Comparison of ENCODE assay signal across 8 mouse cellular contexts in the genomic region with DNA sequence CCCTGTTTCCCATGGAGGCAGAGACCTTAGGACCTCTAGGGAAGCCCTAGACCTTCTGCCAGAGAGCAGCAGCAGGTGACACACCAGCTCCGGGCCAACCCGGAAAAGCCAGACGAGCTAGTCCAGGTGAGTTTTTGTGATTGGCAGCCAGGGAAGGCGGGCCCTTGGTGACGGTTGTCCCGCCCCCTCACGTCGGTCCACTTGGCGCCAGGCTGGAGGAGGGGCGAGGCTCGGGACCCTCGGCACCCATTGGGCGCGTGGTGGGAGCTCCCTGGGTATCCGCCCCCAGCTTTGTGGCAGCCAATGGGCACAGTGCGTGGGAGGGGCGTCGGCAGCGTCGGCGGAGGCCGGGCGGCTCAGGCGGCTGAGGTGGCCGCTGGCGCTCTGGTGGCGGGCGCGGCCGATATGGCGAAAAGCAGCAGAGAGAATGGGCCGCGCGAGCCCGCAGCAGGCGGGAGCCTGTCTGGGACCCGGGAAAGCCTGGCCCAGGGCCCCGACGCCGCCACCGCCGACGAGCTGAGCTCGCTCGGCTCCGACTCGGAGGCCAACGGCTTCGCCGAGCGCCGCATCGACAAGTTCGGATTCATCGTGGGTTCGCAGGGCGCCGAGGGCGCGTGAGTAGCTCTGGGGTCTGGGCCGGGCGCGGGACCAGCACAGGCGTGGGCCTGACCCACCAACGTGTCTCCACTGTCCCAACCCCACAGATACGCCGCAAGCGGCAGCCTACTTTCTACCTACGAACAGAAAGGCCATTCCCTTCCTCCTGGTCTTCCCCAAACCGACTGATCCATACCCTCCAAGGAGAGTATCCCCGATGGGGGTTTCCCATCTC. TPM values are rescaled to one million over a fixed set of nuclear protein-coding genes. Genes with fewer than 3 reads are reported as not detected.
DNase-seq lines count a peak whose midpoint lies in the region; ATAC-seq lines count a peak whose summit lies in the region.

A gene (plus strand): TSS at position 304 of the 832 bp plus-strand sequence.

- H3K9me3 ChIP-seq in hindbrain, embryonic 14.5 days (ENCODE audit: control insufficient read depth, low read length) = no peaks in the 10 kb centered on the region

- peaks cover 22% of the 10 kb centered on the region for H3K36me3 ChIP-seq in hindbrain, embryonic 14.5 days (replicated peaks; ENCODE audit: control insufficient read depth, insufficient read depth)

- H3K9ac ChIP-seq in hindbrain, embryonic 14.5 days = peak within 1 kb of the TSS; percentile 87

- WGBS in hindbrain, embryonic 14.5 days = under 1% methylated on average over 68 of the region's 71 CpGs

- peak; percentile 99 for ATAC-seq in hindbrain, embryonic 14.5 days (ENCODE audit: low FRiP score)

- H3K4me2 ChIP-seq in hindbrain, embryonic 14.5 days (replicated peaks) = peak within 1 kb of the TSS; percentile 87

- H3K4me3 ChIP-seq in hindbrain, embryonic 14.5 days (replicated peaks; ENCODE audit: low read length) = peak within 1 kb of the TSS; percentile 80

- H3K27ac ChIP-seq in hindbrain, embryonic 14.5 days = peak within 1 kb of the TSS; percentile 47

- peak; percentile 98 for DNase-seq in R1 (ENCODE audit: low read depth, low spot score)
- DNase-seq in cerebellum, postnatal 25 days = peak; percentile 98 to 99
- DNase-seq in frontal cortex, postnatal 25 days (ENCODE audit: low spot score in 2 of 2) = peak; percentile 93 to 95
- DNase-seq in hindbrain, embryonic 14.5 days (ENCODE audit: low spot score) = peak; percentile 95
- DNase-seq in layer of hippocampus, postnatal 36 days = peak; percentile 97 to 98
- peak; percentile 98 for DNase-seq in lung, postnatal 36 days
- DNase-seq in retina, postnatal 1 day = peak; percentile 98
- peak; percentile 96 to 98 for DNase-seq in urinary bladder, adult 18-20 months (ENCODE audit: low spot score in 2 of 2)

- H3K27me3 ChIP-seq in hindbrain, embryonic 14.5 days (ENCODE audit: control insufficient read depth, insufficient read depth, low read length) = no peaks in the 10 kb centered on the region

- H3K4me1 ChIP-seq in hindbrain, embryonic 14.5 days (replicated peaks; ENCODE audit: control insufficient read depth, insufficient read depth, low read length) = peaks cover 14% of the 10 kb centered on the region

RNA-seq across cellular contexts. Expression of the gene that starts here (rescaled TPM):
- 23.7 and 25.6 TPM in 2 replicates for polyA plus RNA-seq in hindbrain, embryonic 14.5 days (2014; fragmentation: Nextera tagmentation; extraction: Ambion mirVana)
- total RNA-seq in layer of hippocampus, postnatal 36 days (2021) = 10 to 100 TPM; 28.6 TPM

Comparison
In these comparisons a context has a peak if more than half of its experiments do, and no peak if none do; other contexts are left out.
1. Peak in every context shown above with its lines: DNase-seq, ATAC-seq, H3K4me3 ChIP-seq and H3K27ac ChIP-seq.